Mouse (Mus musculus) lung, postnatal 14 days (tissue): Measurements from ENCODE around the gene Tsr3.
"Not testable (repeated sequence)": the region's sequence is repeated elsewhere in the genome, so short reads cannot be mapped to it uniquely, and the experiment has no call there.

Experiments
- DNase-seq: peaks from one replicate; pipeline ENCODE4 v3.0.0; 2021

The Tsr3 gene

DNA sequence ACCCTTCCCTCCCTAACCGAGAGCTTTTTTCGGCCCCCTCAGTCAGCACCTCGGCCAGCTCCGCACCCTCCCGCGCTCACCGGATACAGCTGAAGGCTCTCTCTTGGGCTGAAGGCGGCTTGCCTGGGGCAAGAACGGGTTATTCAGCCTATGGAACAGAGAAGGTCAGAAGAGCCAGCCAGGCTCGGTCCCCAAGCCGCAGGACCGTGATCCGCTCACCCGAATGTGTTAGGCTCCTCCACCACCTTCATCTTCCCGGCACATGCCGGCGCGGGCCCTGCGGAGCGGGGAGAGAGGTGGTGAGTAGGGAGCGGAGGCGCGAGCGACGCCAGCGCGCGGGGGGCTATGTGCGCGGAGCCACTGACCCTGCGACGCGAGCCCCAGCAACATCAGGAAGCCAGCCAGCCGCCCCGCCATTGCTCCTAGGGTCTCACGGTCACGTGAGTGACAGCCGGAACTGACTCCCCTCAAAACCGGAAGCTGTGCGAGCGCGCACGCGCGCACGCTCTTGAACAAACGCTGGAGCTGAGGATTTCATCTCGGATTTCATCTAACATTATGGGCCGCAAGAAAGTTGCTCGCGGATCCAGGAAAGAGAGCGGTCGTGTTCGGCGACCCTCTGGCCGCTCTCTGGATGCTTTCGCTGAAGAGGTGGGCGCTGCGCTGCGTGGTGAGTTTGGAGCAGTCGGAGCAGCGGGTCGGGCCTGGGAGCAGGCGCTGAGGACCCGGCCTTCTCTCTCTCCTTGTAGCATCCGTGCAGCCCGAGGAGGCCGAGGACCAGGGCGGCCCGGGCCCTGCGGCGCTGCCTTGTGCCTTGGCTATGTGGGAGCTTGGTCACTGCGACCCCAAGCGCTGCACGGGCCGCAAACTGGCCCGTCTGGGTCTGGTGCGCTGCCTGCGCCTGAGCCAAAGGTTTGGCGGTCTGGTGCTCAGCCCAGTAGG, at the start of gene Tsr3, which contains the start of gene Gnptg:
Tsr3 (plus strand) TSS at position 476 of the 942 bp plus-strand sequence.
Gnptg (minus strand) TSS at position 430 of the 942 bp plus-strand sequence.
- DNase-seq = peak; percentile 85

DNA sequence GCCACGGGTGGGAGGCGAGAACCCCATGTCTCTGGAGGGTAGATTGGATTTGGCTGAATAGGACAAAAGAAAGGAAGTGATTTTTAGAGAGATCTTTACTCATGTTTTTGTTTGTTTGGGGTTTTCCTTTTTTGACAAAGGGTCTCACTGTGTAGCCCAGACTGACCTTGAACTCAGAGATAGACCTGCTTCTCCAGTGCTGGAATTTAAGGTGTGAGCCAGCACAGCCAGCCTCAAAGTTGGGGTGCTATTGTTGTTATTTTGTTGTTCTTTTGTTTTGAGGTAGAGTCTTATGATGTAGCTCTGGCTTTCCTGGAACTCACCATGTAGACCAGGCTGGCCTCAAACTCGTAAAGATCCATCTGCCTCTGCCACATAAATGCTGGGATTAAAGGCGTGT, 37.6 kb upstream of the Tsr3 start:
- DNase-seq = no peak

GRCm38 (mm10) chr17:25210006-25210405, 30.0 kb upstream of the Tsr3 start:
- no peak for DNase-seq

GRCm38 (mm10) chr17:25210680-25211466, 29.1 kb upstream of the Tsr3 start:
- DNase-seq = no peak

- DNase-seq = no peak
Observed at GRCm38 (mm10) chr17:25211705-25212104, 28.3 kb upstream of the Tsr3 start.

GRCm38 (mm10) chr17:25215431-25215830, 24.5 kb upstream of the Tsr3 start:
- no peak for DNase-seq

DNA sequence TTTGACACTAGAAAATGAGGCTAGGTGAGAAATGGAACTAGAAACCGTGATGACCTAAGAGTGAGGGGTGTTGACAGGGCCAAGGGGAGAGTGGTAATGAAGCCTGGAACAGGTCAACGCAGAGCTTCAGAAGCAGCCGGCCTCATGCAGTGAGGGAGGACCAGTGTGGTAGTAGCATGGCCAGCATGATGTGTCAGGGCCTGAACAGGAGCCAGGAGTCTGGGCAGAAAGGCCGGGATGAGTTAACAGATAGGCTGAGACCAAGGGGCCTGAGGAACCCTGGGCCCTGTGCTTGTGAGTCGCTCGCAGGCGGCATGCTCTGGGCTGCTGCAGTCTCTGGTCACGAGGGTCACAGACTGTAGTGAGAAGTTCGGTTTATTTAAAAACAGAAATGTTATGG, 21.0 kb upstream of the Tsr3 start:
- no peak for DNase-seq

GRCm38 (mm10) chr17:25219492-25220295, 20.3 kb upstream of the Tsr3 start:
- DNase-seq = no peak

GRCm38 (mm10) chr17:25220746-25221145, 19.2 kb upstream of the Tsr3 start:
- DNase-seq = no peak

- DNase-seq = peak; percentile 65
Observed at GRCm38 (mm10) chr17:25221821-25222503, 18.0 kb upstream of the Tsr3 start.

DNA sequence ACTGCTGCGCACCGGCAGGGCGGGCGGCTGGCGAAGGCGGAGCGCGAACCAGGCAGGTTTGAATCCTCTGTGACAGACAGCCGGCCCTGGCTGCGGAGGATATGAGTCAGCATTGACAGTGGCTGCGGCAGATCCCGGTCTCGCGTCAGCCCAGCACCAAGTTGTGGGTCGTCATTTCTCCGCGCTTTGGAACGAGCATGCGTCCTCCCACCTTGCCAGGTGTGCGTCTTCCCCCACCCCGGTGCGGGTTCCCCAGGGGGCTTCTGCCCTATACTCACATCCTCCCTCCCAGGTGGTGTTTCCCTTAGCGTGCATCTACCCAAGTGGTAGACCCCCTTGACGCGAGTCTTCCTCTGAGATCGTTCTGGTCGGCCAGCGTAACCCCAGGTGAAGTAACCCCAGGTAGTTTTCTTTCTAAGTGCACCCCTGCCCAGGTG, 17.4 kb upstream of the Tsr3 start:
- DNase-seq = not testable (repeated sequence)

DNA sequence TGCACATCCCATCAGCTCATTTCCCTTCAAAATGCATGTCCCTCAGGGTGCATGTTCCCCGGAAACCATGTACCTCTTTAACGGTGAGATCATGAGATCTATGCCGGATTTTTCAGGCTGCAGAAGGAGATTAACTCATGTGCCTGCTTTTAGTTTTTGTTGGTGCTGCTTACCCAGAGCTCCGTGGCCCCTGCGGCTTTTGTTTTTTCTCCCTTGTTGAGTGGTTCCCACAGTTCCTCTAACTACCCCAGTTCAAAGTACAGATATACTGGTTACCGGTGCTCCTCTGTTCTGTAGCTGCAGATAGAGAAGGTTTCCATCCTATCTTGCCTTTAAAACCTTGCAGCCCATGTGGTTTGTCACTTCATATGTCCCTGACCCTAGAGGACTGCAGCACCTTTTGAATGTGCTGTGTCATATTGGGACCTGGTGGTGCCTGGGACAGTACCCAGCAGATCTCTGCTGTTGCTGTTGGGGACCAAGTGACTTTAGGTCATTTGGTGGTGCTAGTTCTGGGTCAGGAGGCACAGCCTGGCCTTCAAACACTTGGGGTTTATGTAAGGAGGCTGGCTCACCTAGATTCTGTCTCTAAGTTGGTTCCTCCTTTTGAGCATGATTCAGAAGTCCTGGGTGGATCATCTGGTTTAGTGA, 16.9 kb upstream of the Tsr3 start:
- DNase-seq = no peak

DNA sequence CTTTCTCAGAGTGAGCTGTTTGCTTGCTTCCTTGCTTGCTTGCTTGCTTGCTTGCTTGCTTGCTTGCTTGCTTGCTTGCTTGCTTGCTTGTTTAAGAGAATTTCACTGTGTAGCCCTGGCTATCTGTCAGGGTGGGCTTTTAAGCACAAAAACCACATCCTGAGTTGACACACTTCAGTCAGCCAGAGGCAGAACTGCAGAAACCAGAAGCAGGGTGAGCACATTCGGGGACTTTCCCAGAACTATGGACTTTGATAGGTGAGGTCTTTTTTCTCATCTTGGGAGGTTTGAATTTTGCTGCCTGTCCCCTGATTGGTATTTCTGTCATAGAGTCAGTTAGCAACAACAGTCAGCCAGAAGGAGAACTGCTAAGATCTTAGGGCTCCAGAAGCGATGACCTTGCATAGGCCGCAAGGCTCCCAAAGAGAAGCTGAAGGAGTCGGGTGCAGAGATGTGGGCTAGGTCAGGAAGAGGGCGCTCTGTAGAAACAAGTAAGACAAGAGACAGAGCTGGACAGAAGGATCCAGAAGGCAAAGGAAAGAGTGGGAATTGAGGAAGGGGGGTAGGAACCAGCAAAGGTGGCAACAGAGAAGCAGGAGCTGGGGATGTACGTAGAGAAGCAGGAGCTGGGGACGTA, 15.3 kb upstream of the Tsr3 start:
- DNase-seq = no peak

DNA sequence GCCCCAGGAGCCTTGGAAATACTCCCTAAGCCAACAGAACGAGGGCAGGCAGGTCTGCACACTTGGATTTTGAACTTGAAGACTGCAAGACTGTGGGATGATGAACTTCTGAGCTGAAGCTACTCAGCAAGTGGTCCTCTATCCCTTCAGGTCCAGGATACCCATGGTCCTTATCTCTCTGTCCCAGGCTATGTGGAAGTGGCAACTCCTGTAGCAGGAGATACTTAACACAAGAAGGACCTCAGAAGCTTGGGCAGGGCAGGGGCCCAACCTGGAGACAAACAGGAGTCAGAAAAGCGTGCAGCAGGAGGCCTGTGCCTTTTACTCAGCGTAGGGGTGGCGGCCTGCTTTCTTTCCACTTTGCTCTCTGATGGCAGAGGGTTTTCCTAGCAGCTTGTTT, 14.3 kb upstream of the Tsr3 start:
- DNase-seq = no peak

GRCm38 (mm10) chr17:25227991-25228390, 12.0 kb upstream of the Tsr3 start:
- no peak for DNase-seq

- not testable (repeated sequence) for DNase-seq
Observed at GRCm38 (mm10) chr17:25230014-25230655, 9.8 kb upstream of the Tsr3 start.

GRCm38 (mm10) chr17:25230700-25231099, 9.3 kb upstream of the Tsr3 start:
- peak; percentile 18 for DNase-seq

DNA sequence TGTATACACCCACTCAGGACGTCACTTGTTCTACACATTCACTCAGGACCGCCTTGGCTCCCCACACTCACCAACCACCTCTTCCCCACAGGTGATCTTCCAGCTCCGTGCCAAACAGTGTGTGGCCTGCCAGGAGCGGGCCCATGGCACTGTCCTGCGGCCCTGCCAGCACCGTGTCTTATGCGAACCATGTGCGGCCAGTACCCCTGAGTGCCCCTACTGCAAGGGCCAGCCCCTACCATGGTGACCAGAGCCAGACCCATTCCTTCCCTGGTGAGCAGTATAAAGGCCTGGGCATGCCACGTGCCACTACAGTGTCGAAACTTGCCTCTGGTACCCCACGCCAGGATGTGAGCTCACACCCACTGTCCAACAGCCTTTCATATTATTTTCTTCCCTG, 8.3 kb upstream of the Tsr3 start:
- not testable (repeated sequence) for DNase-seq

DNA sequence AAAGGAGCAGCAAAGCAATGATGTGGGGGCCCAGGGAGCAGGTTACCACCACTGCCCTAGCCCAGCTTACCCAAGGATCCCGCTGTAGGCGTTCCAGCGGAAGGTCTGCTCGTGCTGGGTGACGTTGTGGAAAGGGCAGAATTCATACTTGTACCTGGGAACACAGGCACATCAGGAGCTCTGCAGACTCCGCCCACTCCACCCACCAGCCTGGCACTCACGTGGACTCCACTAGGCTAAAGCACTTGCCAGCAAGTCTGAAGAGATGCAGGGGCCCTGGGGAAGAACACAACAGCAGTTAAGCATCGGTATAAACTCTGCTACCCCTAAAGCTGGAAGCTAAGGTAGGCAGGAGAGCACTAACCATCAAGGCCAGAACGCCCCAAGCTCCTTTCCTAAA, 4.3 kb upstream of the Tsr3 start:
- DNase-seq = no peak

GRCm38 (mm10) chr17:25243131-25243780, 3.3 kb downstream of the Tsr3 start:
- DNase-seq = no peak
